Mouse (Mus musculus) 3134 (cell line): ENCODE results near the gene Gm21985.
A peak's percentile ranks its signal among the peaks of the same experiment; 100 is the strongest.

Experiments used
- DNase-seq: peaks from one replicate; pipeline ENCODE4 v3.0.0-alpha.2; 2011; ENCODE audit warnings: low spot score; ENCODE audit not compliant: insufficient read length; ENCODE audit errors: extremely low read depth

Gene Gm21985

GRCm38 (mm10) chr2:112454125-112454861 is 188.2 kb downstream of the Gm21985 start:
- DNase-seq = no peak

GRCm38 (mm10) chr2:112454862-112455564 is 188.9 kb downstream of the Gm21985 start, which contains the start of gene Emc7:
Gene Emc7, plus strand, starts transcription at chr2:112454997.
- peak; percentile 98 for DNase-seq
